Mouse (Mus musculus) limb, embryonic 14.5 days (tissue): ENCODE data around the gene Ankrd60. TPM values are rescaled to one million over a fixed set of nuclear protein-coding genes. Genes with fewer than 3 reads are reported as not detected.

Experiments
- ATAC-seq: fragments of 200-750 bp; cut with Nextera tagmentation; 2 replicates; pipeline ENCODE4 v1.8.0; 2017; ENCODE audit warnings: low read depth, moderate number of reproducible peaks, moderate TSS enrichment; ENCODE audit not compliant: low FRiP score
- DNase-seq: peaks from one replicate; pipeline ENCODE4 v3.0.0-alpha.2; 2015; ENCODE audit warnings: low spot score
- H3K27ac ChIP-seq: fragments of 300-500 bp; sonication (generic); replicated peaks from 2 replicates; pipeline ENCODE4 v1.5.1; 2014; ENCODE audit warnings: low read depth, mild to moderate bottlenecking, low read length, moderate library complexity, mixed read lengths
- H3K27me3 ChIP-seq: fragments of 300-500 bp; sonication (generic); 2 replicates; pipeline ENCODE4 v1.6.1; 2014; ENCODE audit warnings: low read length, mixed read lengths; ENCODE audit not compliant: control insufficient read depth, insufficient read depth
- H3K36me3 ChIP-seq: fragments of 300-500 bp; sonication (generic); 2 replicates; pipeline ENCODE4 v1.6.1; 2014; ENCODE audit warnings: mild to moderate bottlenecking, low read length, moderate library complexity, mixed read lengths; ENCODE audit not compliant: control insufficient read depth, insufficient read depth
- H3K4me1 ChIP-seq: fragments of 300-500 bp; sonication (generic); 2 replicates; pipeline ENCODE4 v1.6.1; 2014; ENCODE audit warnings: antibody characterized with exemption, low read length, mixed read lengths; ENCODE audit not compliant: control insufficient read depth, insufficient read depth
- H3K4me2 ChIP-seq: fragments of 300-500 bp; sonication (generic); replicated peaks from 2 replicates; pipeline ENCODE4 v1.6.1; 2014; ENCODE audit warnings: low read depth, mild to moderate bottlenecking, low read length, moderate library complexity; ENCODE audit not compliant: severe bottlenecking
- H3K4me3 ChIP-seq: fragments of 300-500 bp; sonication (generic); replicated peaks from 2 replicates; pipeline ENCODE4 v1.5.1; 2014; ENCODE audit warnings: low read length
- H3K9ac ChIP-seq: fragments of 300-500 bp; sonication (generic); 2 replicates; pipeline ENCODE4 v1.6.1; 2014; ENCODE audit warnings: mild to moderate bottlenecking, low read depth, low read length, moderate library complexity; ENCODE audit not compliant: severe bottlenecking
- H3K9me3 ChIP-seq: fragments of 300-500 bp; sonication (generic); 2 replicates; pipeline ENCODE4 v1.6.1; 2016; ENCODE audit warnings: low read length; ENCODE audit not compliant: control insufficient read depth
- POLR2A ChIP-seq: fragments of 200-500 bp; IDR thresholded peaks from 2 replicates; pipeline ENCODE4 v1.8.0; 2012; ENCODE audit warnings: inconsistent platforms, mild to moderate bottlenecking, moderate library complexity, borderline replicate concordance; ENCODE audit not compliant: insufficient read depth, insufficient read length; ENCODE audit errors: extremely low read depth
- WGBS: fragments of 180-500 bp; shearing (Covaris S2); extraction: QIAGEN DNeasy Blood & Tissue Kit; methylation state at CpG from one replicate; pipeline ENCODE4 v1.1.7; 2014; 5-methylcytosine and 5-hydroxymethylcytosine counted together
- polyA plus RNA-seq, 2 experiments: library from polyadenylated mRNA; depleted of rRNA in 1 of 2; stranded (reverse) in 1 of 2; unstranded in 1 of 2; fragments of >200 nt; fragmentation: Nextera tagmentation in 1 of 2; extraction: Ambion mirVana in 1 of 2; gene quantifications; 2 replicates each; pipeline versions ENCODE4 v1.2.1 to v1.2.3; 2012 to 2014

Ankrd60 gene
- polyA plus RNA-seq, 2 experiments: not detected

GRCm38 (mm10) chr2:173592781-173593180, 14.6 kb upstream of the Ankrd60 start:
- Histone ChIP-seq H3K36me3 (peaks cover 31% of the 10 kb centered on the region), H3K4me2 (no peak overlapping the region), H3K27ac (no peak overlapping the region), H3K9me3 (no peaks in the 10 kb centered on the region), H3K9ac (no peak overlapping the region), H3K4me1 (no peaks in the 10 kb centered on the region), H3K4me3 (no peak overlapping the region), H3K27me3 (no peaks in the 10 kb centered on the region)
- no peak for TF ChIP-seq POLR2A
- no peak for DNase-seq
- no peak for ATAC-seq
- whole genome bisulfite sequencing: 75% methylated on average over 9 of the region's 9 CpGs

- peaks cover 21% of the 10 kb centered on the region for H3K36me3 ChIP-seq
- no peak overlapping the region for H3K27ac ChIP-seq
- no peak overlapping the region for H3K4me3 ChIP-seq
- DNase-seq (no peak), ATAC-seq (no peak)
- H3K27me3 ChIP-seq: peaks cover 9% of the 10 kb centered on the region; the same call in 1 of the 2 replicates
- WGBS: 78% methylated on average over 5 of the region's 5 CpGs
- no peak overlapping the region for H3K4me2 ChIP-seq
- 0 out of 2 replicates have a peak, but pooled peaks cover 6% of the 10 kb centered on the region for H3K4me1 ChIP-seq
- peaks cover 10% of the 10 kb centered on the region; the same call in 1 of the 2 replicates for H3K9me3 ChIP-seq
- no peak for TF ChIP-seq POLR2A
- H3K9ac ChIP-seq: no peak overlapping the region
Observed at GRCm38 (mm10) chr2:173587411-173587810, 9.2 kb upstream of the Ankrd60 start.

- Histone ChIP-seq H3K36me3 (peaks cover 15% of the 10 kb centered on the region; the same call in 1 of the 2 replicates), H3K4me1 (0 out of 2 replicates have a peak, but pooled peaks cover 6% of the 10 kb centered on the region), H3K27me3 (peaks cover 9% of the 10 kb centered on the region; the same call in 1 of the 2 replicates), H3K9ac (peak overlapping the region; percentile 48), H3K27ac (peak overlapping the region; percentile 53), H3K4me3 (peak overlapping the region; percentile 37), H3K4me2 (peak overlapping the region; percentile 86), H3K9me3 (peaks cover 10% of the 10 kb centered on the region; the same call in 1 of the 2 replicates)
- DNase-seq (peak; percentile 61), ATAC-seq (no peak)
- under 1% methylated on average over 68 of the region's 68 CpGs for WGBS
- no peak for TF ChIP-seq POLR2A
Observed at GRCm38 (mm10) chr2:173586118-173586968, 8.2 kb upstream of the Ankrd60 start.

- Histone ChIP-seq H3K4me1 (0 out of 2 replicates have a peak, but pooled peaks cover 6% of the 10 kb centered on the region), H3K27ac (peak overlapping the region; percentile 53), H3K9me3 (peaks cover 10% of the 10 kb centered on the region; the same call in 1 of the 2 replicates), H3K4me2 (peak overlapping the region; percentile 86), H3K4me3 (peak overlapping the region; percentile 37), H3K27me3 (peaks cover 9% of the 10 kb centered on the region; the same call in 1 of the 2 replicates), H3K36me3 (peaks cover 15% of the 10 kb centered on the region; the same call in 1 of the 2 replicates), H3K9ac (peak overlapping the region; percentile 48)
- WGBS: under 1% methylated on average over 53 of the region's 54 CpGs
- TF ChIP-seq POLR2A: 0 out of 2 replicates have a peak, but pooled peaks have one; percentile 19
- DNase-seq: peak; percentile 90
- peak; percentile 87 for ATAC-seq
Observed at GRCm38 (mm10) chr2:173585387-173586117, 7.4 kb upstream of the Ankrd60 start.

- Histone ChIP-seq H3K27me3 (peaks cover 9% of the 10 kb centered on the region; the same call in 1 of the 2 replicates), H3K4me1 (0 out of 2 replicates have a peak, but pooled peaks cover 6% of the 10 kb centered on the region), H3K27ac (no peak overlapping the region), H3K4me2 (no peak overlapping the region), H3K4me3 (no peak overlapping the region), H3K9me3 (peaks cover 10% of the 10 kb centered on the region; the same call in 1 of the 2 replicates), H3K36me3 (peaks cover 10% of the 10 kb centered on the region; the same call in 1 of the 2 replicates), H3K9ac (no peak overlapping the region)
- ATAC-seq (no peak), DNase-seq (no peak)
- TF ChIP-seq POLR2A: no peak
- WGBS: 21% methylated on average over 15 of the region's 15 CpGs
Observed at GRCm38 (mm10) chr2:173584361-173584760, 6.2 kb upstream of the Ankrd60 start.
